Mouse (Mus musculus) kidney, adult 2 months (tissue): ENCODE results near the gene Mok.

ENCODE experiments used
- CTCF ChIP-seq: fragments of 200-500 bp; conservative IDR thresholded peaks from 2 replicates; pipeline ENCODE4 v1.5.1; 2011; ENCODE audit warnings: low read depth, mild to moderate bottlenecking, control low read depth, low read length, moderate library complexity, mixed read lengths; ENCODE audit not compliant: insufficient read depth, insufficient read length
- POLR2A ChIP-seq: fragments of 200-500 bp; IDR thresholded peaks from one replicate; pipeline ENCODE4 v1.6.1; 2011; ENCODE audit warnings: low read depth, low read length, control low read depth

GRCm38 (mm10) chr12:110784211-110784610, 56.5 kb downstream of the Mok start:
- TF ChIP-seq CTCF (no peak), POLR2A (no peak)
